8 mouse cellular contexts compared by ENCODE assay signal in genomic region chr11:93856284-93856955, GRCm38 (mm10). TPM values are rescaled to one million over a fixed set of nuclear protein-coding genes. Genes with fewer than 3 reads are reported as not detected.
DNase-seq lines count a peak whose midpoint lies in the region; ATAC-seq and TF ChIP-seq lines count a peak whose summit lies in the region.

No protein-coding gene starts in this region.

- H3K9me3 ChIP-seq in kidney, embryonic 14.5 days (ENCODE audit: control insufficient read depth, low read length), result no peaks in the 10 kb centered on the region
- H3K9me3 ChIP-seq in limb, embryonic 14.5 days (ENCODE audit: control insufficient read depth, low read length), result no peaks in the 10 kb centered on the region

- H3K4me1 ChIP-seq in kidney, embryonic 14.5 days (ENCODE audit: control insufficient read depth, insufficient read depth, low read length), result no peaks in the 10 kb centered on the region
- peaks cover 4% of the 10 kb centered on the region; the same call in 1 of the 2 replicates for H3K4me1 ChIP-seq in limb, embryonic 14.5 days (ENCODE audit: control insufficient read depth, insufficient read depth, low read length)

- peaks cover 14% of the 10 kb centered on the region for H3K36me3 ChIP-seq in kidney, embryonic 14.5 days (ENCODE audit: control insufficient read depth, insufficient read depth, low read length)
- peaks cover 16% of the 10 kb centered on the region; the same call in 1 of the 2 replicates for H3K36me3 ChIP-seq in limb, embryonic 14.5 days (ENCODE audit: control insufficient read depth, insufficient read depth, low read length)

- DNase-seq in B cell, adult 2 months, result peak; percentile 68
- peak; percentile 36 for DNase-seq in adrenal gland, adult 8-10 months
- peak; percentile 86 for DNase-seq in embryo, embryonic 11 days
- peak; percentile 49 to 72 for DNase-seq in gastrocnemius, postnatal 4 days (ENCODE audit: low spot score in 2 of 2)
- DNase-seq in limb, embryonic 14.5 days (ENCODE audit: low spot score), result peak; percentile 73
- DNase-seq in neural tube, embryonic 10.5 days (ENCODE audit: extremely low spot score, low spot score), result peak; percentile 80
- DNase-seq in testis, postnatal 10 days (ENCODE audit: low spot score), result peak; percentile 85

- WGBS in kidney, embryonic 14.5 days, result 6% methylated on average over 6 of the region's 6 CpGs
- 4% methylated on average over 6 of the region's 6 CpGs for WGBS in limb, embryonic 14.5 days

- no peak overlapping the region for H3K27ac ChIP-seq in kidney, embryonic 14.5 days (ENCODE audit: low read depth, low read length)
- no peak overlapping the region for H3K27ac ChIP-seq in limb, embryonic 14.5 days (replicated peaks; ENCODE audit: low read depth, low read length)

- no peak overlapping the region for H3K4me3 ChIP-seq in kidney, embryonic 14.5 days (ENCODE audit: low read length)
- H3K4me3 ChIP-seq in limb, embryonic 14.5 days (replicated peaks; ENCODE audit: low read length), result no peak overlapping the region

- no peak overlapping the region for H3K4me2 ChIP-seq in kidney, embryonic 14.5 days (replicated peaks; ENCODE audit: low read depth, low read length)
- H3K4me2 ChIP-seq in limb, embryonic 14.5 days (replicated peaks; ENCODE audit: low read depth, low read length, severe bottlenecking), result no peak overlapping the region

- H3K9ac ChIP-seq in kidney, embryonic 14.5 days (ENCODE audit: low read depth, low read length), result no peak overlapping the region
- no peak overlapping the region for H3K9ac ChIP-seq in limb, embryonic 14.5 days (ENCODE audit: low read depth, low read length, severe bottlenecking)

- H3K27me3 ChIP-seq in kidney, embryonic 14.5 days (ENCODE audit: control insufficient read depth, insufficient read depth, low read length), result no peaks in the 10 kb centered on the region
- H3K27me3 ChIP-seq in limb, embryonic 14.5 days (ENCODE audit: control insufficient read depth, insufficient read depth, low read length), result no peaks in the 10 kb centered on the region

- ATAC-seq in kidney, embryonic 14.5 days (ENCODE audit: low FRiP score, low TSS enrichment), result peak; percentile 20; the same call in 1 of the 2 replicates
- ATAC-seq in limb, embryonic 14.5 days (ENCODE audit: low FRiP score, low read depth), result 0 out of 2 replicates have a peak, but pooled peaks have one; percentile 47

- no peak for TF ChIP-seq POLR2A in limb, embryonic 14.5 days (IDR thresholded peaks at IDR 0.05; ENCODE audit: borderline replicate concordance, extremely low read depth, insufficient read depth, insufficient read length)

RNA-seq across cellular contexts. Expression of gene Utp18, which starts 29.1 kb away (rescaled TPM):
- 10 to 100 TPM; 20.7 to 29.2 (median 22.0) TPM for total RNA-seq in adrenal gland, adult 8-10 months (2022)
- 10 to 100 TPM; 12.3 to 16.0 TPM for total RNA-seq in gastrocnemius, postnatal 4 days (2021)
- 37.4 and 40.6 TPM in 2 replicates for polyA plus RNA-seq in kidney, embryonic 14.5 days (2014; fragmentation: Nextera tagmentation; extraction: Ambion mirVana)
- 16.2 and 20.5 TPM in 2 replicates for polyA plus RNA-seq in limb, embryonic 14.5 days (2012; rRNA removed)
- 29.7 and 30.7 TPM in 2 replicates for polyA plus RNA-seq in limb, embryonic 14.5 days (2014; fragmentation: Nextera tagmentation; extraction: Ambion mirVana)

RNA-seq across cellular contexts. Expression of gene Mbtd1, which starts 29.2 kb away (rescaled TPM):
- total RNA-seq in adrenal gland, adult 8-10 months (2022), result 10 to 100 TPM; 25.4 to 38.4 (median 30.7) TPM
- total RNA-seq in gastrocnemius, postnatal 4 days (2021), result 10 to 100 TPM; 37.4 to 37.8 TPM
- 28.5 and 33.4 TPM in 2 replicates for polyA plus RNA-seq in kidney, embryonic 14.5 days (2014; fragmentation: Nextera tagmentation; extraction: Ambion mirVana)
- polyA plus RNA-seq in limb, embryonic 14.5 days (2012; rRNA removed), result 35.4 and 36.3 TPM in 2 replicates
- polyA plus RNA-seq in limb, embryonic 14.5 days (2014; fragmentation: Nextera tagmentation; extraction: Ambion mirVana), result 23.8 and 27.3 TPM in 2 replicates

Comparison
In these comparisons a context has a peak if more than half of its experiments do, and no peak if none do; other contexts are left out.
1. DNase-seq: peak in every context shown above with its lines; median percentile 86 in embryo, embryonic 11 days; 85 in testis, postnatal 10 days; 80 in neural tube, embryonic 10.5 days; 73 in limb, embryonic 14.5 days; 68 in B cell, adult 2 months; 60 in gastrocnemius, postnatal 4 days; 36 in adrenal gland, adult 8-10 months.